Mouse (Mus musculus) embryonic facial prominence, embryonic 11.5 days (tissue): ENCODE measurements at regions not wholly inside any gene's neighbourhood (a gene's known extent, or its start where the extent isn't known, plus 50 kb on each side); places are given as distances from the start of the nearest gene placed in this dataset.

Experiments used
- ATAC-seq: fragments of 200-750 bp; cut with Nextera tagmentation; replicated peaks from 2 replicates; pipeline ENCODE4 v1.8.0; 2017; ENCODE audit warnings: low read depth; ENCODE audit not compliant: insufficient number of reproducible peaks, low FRiP score, low TSS enrichment
- DNase-seq: peaks from one replicate; pipeline ENCODE4 v3.0.0-alpha.2; 2015; ENCODE audit warnings: low spot score
- H3K27ac ChIP-seq: fragments of 300-500 bp; sonication (generic); replicated peaks from 2 replicates; pipeline ENCODE4 v1.5.1; 2014; ENCODE audit warnings: mild to moderate bottlenecking, low read depth, low read length, control low read depth
- H3K27me3 ChIP-seq: fragments of 300-500 bp; sonication (generic); 2 replicates; pipeline ENCODE4 v1.6.1; 2014; ENCODE audit warnings: mild to moderate bottlenecking, low read length, moderate library complexity, mixed read lengths; ENCODE audit not compliant: control insufficient read depth, insufficient read depth
- H3K36me3 ChIP-seq: fragments of 300-500 bp; sonication (generic); replicated peaks from 2 replicates; pipeline ENCODE4 v1.6.1; 2014; ENCODE audit warnings: low read depth, mild to moderate bottlenecking, low read length, moderate library complexity, mixed read lengths; ENCODE audit not compliant: control insufficient read depth, insufficient read depth
- H3K4me1 ChIP-seq: fragments of 300-500 bp; sonication (generic); 2 replicates; pipeline ENCODE4 v1.6.1; 2014; ENCODE audit warnings: low read length, mixed read lengths; ENCODE audit not compliant: control insufficient read depth, insufficient read depth
- H3K4me2 ChIP-seq: fragments of 300-500 bp; sonication (generic); 2 replicates; pipeline ENCODE4 v1.6.1; 2014; ENCODE audit warnings: low read depth, mild to moderate bottlenecking, control low read depth, low read length, moderate library complexity
- H3K4me3 ChIP-seq: fragments of 300-500 bp; sonication (generic); 2 replicates; pipeline ENCODE4 v1.5.1; 2014; ENCODE audit warnings: low read depth, low read length, control low read depth
- H3K9ac ChIP-seq: fragments of 300-500 bp; sonication (generic); replicated peaks from 2 replicates; pipeline ENCODE4 v1.6.1; 2014; ENCODE audit warnings: mild to moderate bottlenecking, control low read depth, low read length
- H3K9me3 ChIP-seq: fragments of 300-500 bp; sonication (generic); replicated peaks from 2 replicates; pipeline ENCODE4 v1.6.1; 2016; ENCODE audit warnings: mild to moderate bottlenecking, low read length, inconsistent platforms, mixed read lengths; ENCODE audit not compliant: control insufficient read depth
- WGBS: fragments of 180-500 bp; shearing (Covaris S2); extraction: QIAGEN DNeasy Blood & Tissue Kit; methylation state at CpG from one replicate; pipeline ENCODE4 v1.1.7; 2014; 5-methylcytosine and 5-hydroxymethylcytosine counted together

- H3K9ac ChIP-seq, result no peak overlapping the region
- no peaks in the 10 kb centered on the region for H3K9me3 ChIP-seq
- no peak overlapping the region for H3K27ac ChIP-seq
- H3K4me1 ChIP-seq, result no peaks in the 10 kb centered on the region
- H3K4me2 ChIP-seq, result no peak overlapping the region
- no peaks in the 10 kb centered on the region for H3K36me3 ChIP-seq
- DNase-seq, result peak; percentile 79
- no peaks in the 10 kb centered on the region for H3K27me3 ChIP-seq
- WGBS, result 25% methylated on average over 8 of the region's 8 CpGs
- no peak for ATAC-seq
- no peak overlapping the region for H3K4me3 ChIP-seq
Observed at GRCm38 (mm10) chr14:60513560-60513959, 120.2 kb upstream of the Spata13 start.

GRCm38 (mm10) chr14:60515094-60515786, 118.6 kb upstream of the Spata13 start:
- no peaks in the 10 kb centered on the region for H3K27me3 ChIP-seq
- DNase-seq, result no peak

GRCm38 (mm10) chr14:60517891-60518290, 115.9 kb upstream of the Spata13 start:
- ATAC-seq (no peak), DNase-seq (no peak)
- H3K9ac ChIP-seq, result no peak overlapping the region
- H3K36me3 ChIP-seq, result no peaks in the 10 kb centered on the region
- no peaks in the 10 kb centered on the region for H3K9me3 ChIP-seq
- H3K4me2 ChIP-seq, result no peak overlapping the region
- H3K27ac ChIP-seq, result no peak overlapping the region
- no peak overlapping the region for H3K4me3 ChIP-seq
- WGBS, result 91% methylated on average over 11 of the region's 11 CpGs
- no peaks in the 10 kb centered on the region for H3K4me1 ChIP-seq
- H3K27me3 ChIP-seq, result no peaks in the 10 kb centered on the region

More at GRCm38 (mm10) chr14:60515094-60515786, 118.6 kb upstream of the Spata13 start:
- Histone ChIP-seq H3K27ac (no peak overlapping the region), H3K9me3 (no peaks in the 10 kb centered on the region), H3K36me3 (no peaks in the 10 kb centered on the region), H3K9ac (no peak overlapping the region), H3K4me2 (no peak overlapping the region), H3K4me3 (no peak overlapping the region), H3K4me1 (no peaks in the 10 kb centered on the region)
- ATAC-seq, result no peak
- 81% methylated on average over 12 of the region's 12 CpGs for WGBS

- no peak overlapping the region for H3K9ac ChIP-seq
- ATAC-seq (no peak), DNase-seq (no peak)
- H3K4me1 ChIP-seq, result no peaks in the 10 kb centered on the region
- no peak overlapping the region for H3K4me2 ChIP-seq
- H3K4me3 ChIP-seq, result no peak overlapping the region
- no peaks in the 10 kb centered on the region for H3K36me3 ChIP-seq
- H3K9me3 ChIP-seq, result no peaks in the 10 kb centered on the region
- WGBS, result 45% methylated on average over 1 of the region's 1 CpGs
- no peak overlapping the region for H3K27ac ChIP-seq
- H3K27me3 ChIP-seq, result no peaks in the 10 kb centered on the region
Observed at GRCm38 (mm10) chr14:60523010-60523409, 110.8 kb upstream of the Spata13 start.

GRCm38 (mm10) chr14:60524869-60525268, 108.9 kb upstream of the Spata13 start:
- Histone ChIP-seq H3K4me1 (no peaks in the 10 kb centered on the region), H3K27ac (no peak overlapping the region), H3K9ac (no peak overlapping the region), H3K27me3 (no peaks in the 10 kb centered on the region), H3K9me3 (no peaks in the 10 kb centered on the region), H3K4me2 (no peak overlapping the region), H3K36me3 (no peaks in the 10 kb centered on the region), H3K4me3 (no peak overlapping the region)
- ATAC-seq, result no peak
- DNase-seq, result no peak
- 79% methylated on average over 4 of the region's 4 CpGs for WGBS

- Histone ChIP-seq H3K9ac (no peak overlapping the region), H3K36me3 (no peaks in the 10 kb centered on the region), H3K4me2 (no peak overlapping the region), H3K4me1 (no peaks in the 10 kb centered on the region; the same call in 1 of the 2 replicates), H3K27me3 (no peaks in the 10 kb centered on the region), H3K9me3 (no peaks in the 10 kb centered on the region), H3K27ac (no peak overlapping the region), H3K4me3 (no peak overlapping the region)
- WGBS, result 72% methylated on average over 13 of the region's 13 CpGs
- ATAC-seq (no peak), DNase-seq (peak; percentile 85)
Observed at GRCm38 (mm10) chr14:60525284-60525962, 108.4 kb upstream of the Spata13 start.

GRCm38 (mm10) chr14:60525979-60526378, 107.8 kb upstream of the Spata13 start:
- Histone ChIP-seq H3K4me3 (no peak overlapping the region), H3K9ac (no peak overlapping the region), H3K4me2 (no peak overlapping the region), H3K27me3 (no peaks in the 10 kb centered on the region), H3K9me3 (no peaks in the 10 kb centered on the region), H3K4me1 (no peaks in the 10 kb centered on the region; the same call in 1 of the 2 replicates), H3K36me3 (no peaks in the 10 kb centered on the region), H3K27ac (no peak overlapping the region)
- no peak for ATAC-seq
- DNase-seq, result no peak
- 82% methylated on average over 3 of the region's 3 CpGs for WGBS

- H3K4me1 ChIP-seq, result no peaks in the 10 kb centered on the region; the same call in 1 of the 2 replicates
- DNase-seq (no peak), ATAC-seq (no peak)
- H3K27ac ChIP-seq, result no peak overlapping the region
- WGBS, result 86% methylated on average over 10 of the region's 10 CpGs
- H3K27me3 ChIP-seq, result no peaks in the 10 kb centered on the region
- no peak overlapping the region for H3K9ac ChIP-seq
- no peak overlapping the region for H3K4me2 ChIP-seq
- H3K9me3 ChIP-seq, result no peaks in the 10 kb centered on the region
- H3K36me3 ChIP-seq, result no peaks in the 10 kb centered on the region
- no peak overlapping the region for H3K4me3 ChIP-seq
Observed at GRCm38 (mm10) chr14:60526832-60527231, 107.0 kb upstream of the Spata13 start.
